Mouse (Mus musculus): ENCODE data around the gene D1Pas1. TPM values are rescaled to one million over a fixed set of nuclear protein-coding genes. Genes with fewer than 3 reads are reported as not detected.

D1Pas1 gene
- total and polyA plus RNA-seq, 2 experiments from 2014 or later = 0.05 TPM; not detected in 1

DNA sequence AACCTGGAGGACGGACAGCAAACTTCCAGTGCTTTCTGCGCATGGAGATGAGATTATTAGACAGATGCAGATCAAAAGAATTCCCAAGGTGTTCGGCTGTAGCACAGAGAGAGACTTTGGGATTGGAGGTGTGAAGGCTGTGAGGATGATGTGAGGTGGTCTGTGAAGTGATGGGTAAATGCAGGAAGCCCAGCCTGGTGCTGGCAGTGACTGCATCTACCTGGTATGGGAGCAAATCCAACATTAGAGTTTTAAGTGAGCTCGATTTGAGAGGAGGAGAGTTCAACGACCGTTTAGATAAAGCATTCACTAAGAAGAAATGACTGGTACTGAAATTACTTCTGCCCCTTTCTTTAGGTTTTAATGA, 40.3 kb upstream of the D1Pas1 start:
- TF ChIP-seq CTCF (IDR thresholded peaks at IDR 0.05; ENCODE audit: low read depth) (no peak), EP300 (IDR thresholded peaks at IDR 0.05; ENCODE audit: low read depth) (no peak)
- no peak overlapping the region for H3K4me3 ChIP-seq (ENCODE audit: low read depth, low read length)
- DNase-seq (ENCODE audit: low spot score) (no peak), ATAC-seq (ENCODE audit: insufficient read depth, low read depth) (no peak)
- H3K36me3 ChIP-seq (replicated peaks; ENCODE audit: control insufficient read depth, insufficient read depth, low read length) = no peaks in the 10 kb centered on the region
- no peaks in the 10 kb centered on the region for H3K27me3 ChIP-seq (ENCODE audit: control insufficient read depth, insufficient read depth, low read length)
- H3K4me1 ChIP-seq (ENCODE audit: control insufficient read depth, insufficient read depth) = peaks cover 10% of the 10 kb centered on the region; the same call in 1 of the 2 replicates
- WGBS = 68% methylated on average over 6 of the region's 6 CpGs
- H3K4me2 ChIP-seq (ENCODE audit: low read depth, low read length) = no peak overlapping the region
- H3K9ac ChIP-seq (replicated peaks; ENCODE audit: low read depth, low read length) = no peak overlapping the region
- H3K9me3 ChIP-seq (replicated peaks; ENCODE audit: control insufficient read depth, low read length) = no peaks in the 10 kb centered on the region
- no peak overlapping the region for H3K27ac ChIP-seq (ENCODE audit: low read depth)

DNA sequence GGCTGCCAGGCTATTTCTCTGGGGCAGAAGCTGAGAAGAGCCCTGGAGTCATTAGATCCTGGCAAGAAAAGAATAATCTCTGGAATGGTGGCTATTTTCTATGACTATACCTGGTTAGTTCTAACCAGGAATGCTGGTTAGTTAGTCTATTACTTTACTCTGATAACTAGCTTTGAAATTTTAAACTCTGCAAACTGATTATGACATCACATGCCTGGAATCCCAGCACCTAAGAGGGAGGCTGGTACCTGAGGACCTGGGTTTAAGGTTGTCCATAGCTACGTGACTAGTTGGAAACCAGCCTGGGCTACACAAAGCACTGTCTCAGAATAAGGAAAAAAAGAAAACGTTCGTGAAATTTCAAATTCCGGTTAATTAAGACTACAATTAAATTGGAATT, 39.7 kb upstream of the D1Pas1 start:
- Histone ChIP-seq H3K4me2 (ENCODE audit: low read depth, low read length) (no peak overlapping the region), H3K9ac (replicated peaks; ENCODE audit: low read depth, low read length) (no peak overlapping the region), H3K4me3 (ENCODE audit: low read depth, low read length) (no peak overlapping the region), H3K27ac (ENCODE audit: low read depth) (no peak overlapping the region), H3K36me3 (replicated peaks; ENCODE audit: control insufficient read depth, insufficient read depth, low read length) (no peaks in the 10 kb centered on the region), H3K9me3 (replicated peaks; ENCODE audit: control insufficient read depth, low read length) (no peaks in the 10 kb centered on the region), H3K4me1 (ENCODE audit: control insufficient read depth, insufficient read depth) (peaks cover 10% of the 10 kb centered on the region; the same call in 1 of the 2 replicates), H3K27me3 (ENCODE audit: control insufficient read depth, insufficient read depth, low read length) (no peaks in the 10 kb centered on the region)
- ATAC-seq (ENCODE audit: insufficient read depth, low read depth) (no peak), DNase-seq (ENCODE audit: low spot score) (no peak)
- 58% methylated on average over 4 of the region's 4 CpGs for WGBS
- TF ChIP-seq CTCF (IDR thresholded peaks at IDR 0.05; ENCODE audit: low read depth) (no peak), EP300 (IDR thresholded peaks at IDR 0.05; ENCODE audit: low read depth) (no peak)

DNA sequence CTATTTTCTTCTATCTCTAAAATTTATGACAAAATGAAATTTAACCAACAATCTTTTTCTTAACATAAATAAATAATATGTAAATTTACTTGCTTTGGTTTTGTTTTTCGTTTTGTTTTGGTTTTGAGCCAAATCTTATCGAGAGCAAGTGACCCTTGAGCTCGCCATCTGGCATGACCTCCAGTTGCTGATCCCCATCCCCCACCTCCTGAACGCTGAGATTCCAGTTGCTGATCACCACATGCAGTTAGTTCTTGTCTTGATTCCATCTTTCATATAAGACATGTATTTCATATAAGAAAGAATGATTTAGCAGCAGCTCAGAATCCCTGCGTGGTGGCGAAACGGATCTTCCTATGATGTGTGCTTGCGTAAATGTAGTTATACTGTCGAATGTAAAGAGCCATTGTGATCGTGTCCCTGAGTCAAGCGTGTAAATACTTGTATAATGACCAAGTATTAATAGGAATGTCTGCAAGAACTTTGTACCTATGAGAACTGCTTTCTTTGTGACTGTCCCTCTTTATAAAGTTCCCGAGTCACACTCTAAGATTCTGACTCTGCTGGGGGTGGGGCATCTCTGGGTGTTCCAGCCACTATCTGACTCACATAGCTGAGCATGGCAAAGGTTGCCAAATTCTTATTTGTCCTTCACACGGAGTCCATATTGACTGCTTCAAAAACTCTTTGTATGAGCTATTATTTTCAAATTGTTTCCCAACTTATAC, 36.9 kb upstream of the D1Pas1 start:
- no peak overlapping the region for H3K27ac ChIP-seq (ENCODE audit: low read depth)
- ATAC-seq (ENCODE audit: insufficient read depth, low read depth) (no peak), DNase-seq (ENCODE audit: low spot score) (no peak)
- H3K9me3 ChIP-seq (replicated peaks; ENCODE audit: control insufficient read depth, low read length) = no peaks in the 10 kb centered on the region
- 0 out of 2 replicates have a peak, but pooled peaks cover 3% of the 10 kb centered on the region for H3K4me1 ChIP-seq (ENCODE audit: control insufficient read depth, insufficient read depth)
- H3K27me3 ChIP-seq (ENCODE audit: control insufficient read depth, insufficient read depth, low read length) = no peaks in the 10 kb centered on the region
- H3K36me3 ChIP-seq (replicated peaks; ENCODE audit: control insufficient read depth, insufficient read depth, low read length) = no peaks in the 10 kb centered on the region
- WGBS = 69% methylated on average over 13 of the region's 13 CpGs
- no peak overlapping the region for H3K9ac ChIP-seq (replicated peaks; ENCODE audit: low read depth, low read length)
- H3K4me3 ChIP-seq (ENCODE audit: low read depth, low read length) = no peak overlapping the region
- no peak overlapping the region for H3K4me2 ChIP-seq (ENCODE audit: low read depth, low read length)
- no peak for TF ChIP-seq EP300 (IDR thresholded peaks at IDR 0.05; ENCODE audit: low read depth)
- no peak for TF ChIP-seq CTCF (IDR thresholded peaks at IDR 0.05; ENCODE audit: low read depth)

DNA sequence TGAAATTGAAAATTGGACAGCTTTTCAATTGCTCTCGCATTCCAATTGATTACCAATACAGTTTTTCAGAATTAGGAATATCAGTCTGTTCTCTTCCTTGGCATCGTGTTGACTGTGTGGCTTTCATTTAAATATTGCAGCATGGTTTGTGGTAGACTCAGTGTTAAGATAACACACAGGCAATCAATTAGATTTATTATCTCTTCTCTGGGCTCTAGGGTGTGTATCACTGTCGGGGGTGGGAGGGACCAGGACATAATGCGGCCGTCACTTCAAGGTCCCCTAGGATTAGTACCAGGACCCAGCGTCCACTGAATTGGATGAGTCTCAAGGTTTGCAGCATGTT, 36.4 kb upstream of the D1Pas1 start:
- no peaks in the 10 kb centered on the region for H3K27me3 ChIP-seq (ENCODE audit: control insufficient read depth, insufficient read depth, low read length)
- H3K4me2 ChIP-seq (ENCODE audit: low read depth, low read length) = no peak overlapping the region
- no peaks in the 10 kb centered on the region for H3K9me3 ChIP-seq (replicated peaks; ENCODE audit: control insufficient read depth, low read length)
- ATAC-seq (ENCODE audit: insufficient read depth, low read depth) = no peak
- no peak overlapping the region for H3K4me3 ChIP-seq (ENCODE audit: low read depth, low read length)
- TF ChIP-seq CTCF (IDR thresholded peaks at IDR 0.05; ENCODE audit: low read depth) (no peak), EP300 (IDR thresholded peaks at IDR 0.05; ENCODE audit: low read depth) (no peak)
- H3K4me1 ChIP-seq (ENCODE audit: control insufficient read depth, insufficient read depth) = no peaks in the 10 kb centered on the region
- no peaks in the 10 kb centered on the region for H3K36me3 ChIP-seq (replicated peaks; ENCODE audit: control insufficient read depth, insufficient read depth, low read length)
- 88% methylated on average over 6 of the region's 6 CpGs for WGBS
- H3K9ac ChIP-seq (replicated peaks; ENCODE audit: low read depth, low read length) = no peak overlapping the region
- no peak for DNase-seq (ENCODE audit: low spot score)
- no peak overlapping the region for H3K27ac ChIP-seq (ENCODE audit: low read depth)

DNA sequence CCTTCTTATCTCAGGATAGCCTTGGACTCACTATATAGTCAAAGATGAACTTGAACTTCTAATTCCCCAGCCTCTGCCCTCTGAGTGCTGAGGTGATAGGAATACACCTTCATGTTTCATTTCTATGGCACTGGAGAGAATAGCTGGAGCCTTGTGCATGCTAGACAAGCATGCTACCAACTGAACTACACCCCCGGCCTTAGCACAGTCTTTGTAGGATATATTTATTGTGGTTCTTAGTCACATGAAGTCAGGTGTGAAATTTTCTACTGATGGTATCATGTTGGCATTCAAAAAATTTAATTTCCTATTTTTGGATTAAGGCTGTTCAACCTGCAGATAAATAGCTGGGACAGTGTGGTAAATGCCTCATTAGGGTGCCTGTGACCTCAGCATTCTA, 33.0 kb upstream of the D1Pas1 start:
- H3K36me3 ChIP-seq (replicated peaks; ENCODE audit: control insufficient read depth, insufficient read depth, low read length) = no peaks in the 10 kb centered on the region
- no peak overlapping the region for H3K4me3 ChIP-seq (ENCODE audit: low read depth, low read length)
- DNase-seq (ENCODE audit: low spot score) (no peak), ATAC-seq (ENCODE audit: insufficient read depth, low read depth) (no peak)
- H3K4me2 ChIP-seq (ENCODE audit: low read depth, low read length) = no peak overlapping the region
- no peak overlapping the region for H3K27ac ChIP-seq (ENCODE audit: low read depth)
- H3K27me3 ChIP-seq (ENCODE audit: control insufficient read depth, insufficient read depth, low read length) = no peaks in the 10 kb centered on the region
- no peaks in the 10 kb centered on the region for H3K9me3 ChIP-seq (replicated peaks; ENCODE audit: control insufficient read depth, low read length)
- TF ChIP-seq CTCF (IDR thresholded peaks at IDR 0.05; ENCODE audit: low read depth) (no peak), EP300 (IDR thresholded peaks at IDR 0.05; ENCODE audit: low read depth) (no peak)
- no peaks in the 10 kb centered on the region for H3K4me1 ChIP-seq (ENCODE audit: control insufficient read depth, insufficient read depth)
- 76% methylated on average over 1 of the region's 1 CpGs for WGBS
- no peak overlapping the region for H3K9ac ChIP-seq (replicated peaks; ENCODE audit: low read depth, low read length)

DNA sequence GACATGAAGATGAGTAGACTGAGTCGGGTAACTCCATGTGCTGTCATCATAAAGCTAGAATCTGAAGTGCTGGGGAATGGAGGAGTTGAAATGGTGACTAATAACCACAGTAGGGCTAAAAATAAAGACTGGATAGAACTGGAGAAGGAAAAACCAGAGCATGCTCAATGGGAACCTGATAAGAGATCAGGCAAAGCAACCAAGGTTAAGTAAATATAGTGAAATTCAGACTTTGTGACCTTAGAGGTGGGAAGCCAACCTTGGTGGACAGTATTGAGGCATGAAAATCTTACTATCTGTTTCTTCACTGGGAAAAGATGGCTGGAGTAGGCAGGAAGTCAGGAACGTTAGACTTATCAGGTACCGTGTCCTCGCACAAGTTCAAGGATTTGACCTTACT, 14.8 kb upstream of the D1Pas1 start:
- Histone ChIP-seq H3K36me3 (replicated peaks; ENCODE audit: control insufficient read depth, insufficient read depth, low read length) (no peaks in the 10 kb centered on the region), H3K4me3 (ENCODE audit: low read depth, low read length) (no peak overlapping the region), H3K27me3 (ENCODE audit: control insufficient read depth, insufficient read depth, low read length) (no peaks in the 10 kb centered on the region), H3K9ac (replicated peaks; ENCODE audit: low read depth, low read length) (no peak overlapping the region), H3K4me1 (ENCODE audit: control insufficient read depth, insufficient read depth) (no peaks in the 10 kb centered on the region), H3K9me3 (replicated peaks; ENCODE audit: control insufficient read depth, low read length) (no peaks in the 10 kb centered on the region), H3K27ac (ENCODE audit: low read depth) (no peak overlapping the region), H3K4me2 (ENCODE audit: low read depth, low read length) (no peak overlapping the region)
- 56% methylated on average over 4 of the region's 4 CpGs for WGBS
- no peak for ATAC-seq (ENCODE audit: insufficient read depth, low read depth)
- TF ChIP-seq EP300 (IDR thresholded peaks at IDR 0.05; ENCODE audit: low read depth) (no peak), CTCF (IDR thresholded peaks at IDR 0.05; ENCODE audit: low read depth) (no peak)
- no peak for DNase-seq (ENCODE audit: low spot score)
